Mouse (Mus musculus): ENCODE results near the gene Pkig.

DNA sequence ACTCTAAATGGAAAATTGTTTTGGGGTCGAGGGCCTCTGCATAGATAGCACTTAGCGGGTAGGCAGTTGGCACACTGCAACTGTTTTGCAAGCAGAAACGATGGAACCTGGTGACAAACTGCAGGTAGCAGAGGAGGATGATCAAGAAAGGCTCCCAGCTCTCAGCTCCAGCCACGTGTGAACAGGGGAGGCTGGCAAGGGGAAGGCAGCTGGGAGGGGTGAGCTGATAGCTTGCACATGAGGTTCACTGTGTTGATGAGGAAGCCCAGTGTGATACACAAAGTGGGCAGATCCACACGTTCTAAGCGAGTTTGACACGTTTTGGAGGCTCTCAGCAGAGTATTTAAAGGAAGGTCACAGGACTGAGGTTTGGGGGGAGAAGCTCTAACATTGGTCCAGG is 54.3 kb downstream of the Pkig start:
- TF ChIP-seq ZC3H11A (IDR thresholded peaks at IDR 0.05; ENCODE audit: borderline replicate concordance, low read depth, low read length): no peak
- no peak for TF ChIP-seq CHD2 (IDR thresholded peaks at IDR 0.05; ENCODE audit: low read depth, low read length)
- TF ChIP-seq MAFK (IDR thresholded peaks at IDR 0.05; ENCODE audit: insufficient read depth, low read depth, low read length): no peak
- TF ChIP-seq ZNF384 (IDR thresholded peaks at IDR 0.05; ENCODE audit: low read depth, low read length): no peak
